Mouse (Mus musculus) bone marrow, adult 2 months (tissue): ENCODE data around the gene Fastkd5.
"Not testable (repeated sequence)": the region's sequence is repeated elsewhere in the genome, so short reads cannot be mapped to it uniquely, and the experiment has no call there.

Experiments used
- CTCF ChIP-seq: fragments of 200-500 bp; IDR thresholded peaks from 2 replicates; pipeline ENCODE4 v1.5.1; 2011; ENCODE audit warnings: low read length, control low read depth; ENCODE audit not compliant: control insufficient read depth, insufficient read depth
- POLR2A ChIP-seq: fragments of 200-500 bp; IDR thresholded peaks from 2 replicates; pipeline ENCODE4 v1.6.1; 2011; ENCODE audit warnings: low read depth, mild to moderate bottlenecking, control low read depth, low read length, borderline replicate concordance; ENCODE audit not compliant: control insufficient read depth

DNA sequence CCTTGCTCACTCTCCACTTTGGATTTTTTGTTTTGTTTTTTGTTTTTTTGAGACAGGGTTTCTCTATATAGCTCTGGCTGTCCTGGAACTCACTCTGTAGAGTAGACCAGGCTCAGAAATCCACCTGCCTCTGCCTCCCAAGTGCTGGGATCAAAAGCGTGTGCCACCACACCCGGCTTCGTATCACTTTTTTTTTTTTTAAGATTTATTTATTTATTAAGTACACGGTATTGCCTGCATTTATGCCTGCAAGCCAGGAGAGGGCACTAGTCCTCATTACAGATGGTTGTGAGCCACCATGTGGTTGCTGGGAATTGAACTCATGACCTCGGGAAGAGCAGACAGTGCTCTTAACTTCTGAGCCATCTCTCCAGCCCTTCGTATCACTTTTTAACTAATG, 19.2 kb upstream of the Fastkd5 start:
- TF ChIP-seq POLR2A, CTCF: not testable (repeated sequence)
